Mouse (Mus musculus): Measurements from ENCODE around the gene Tmem97. TPM values are rescaled to one million over a fixed set of nuclear protein-coding genes. Genes with fewer than 3 reads are reported as not detected.

The Tmem97 gene
- polyA plus RNA-seq, 1 experiment from 2014 or later = 46.0 TPM

DNA sequence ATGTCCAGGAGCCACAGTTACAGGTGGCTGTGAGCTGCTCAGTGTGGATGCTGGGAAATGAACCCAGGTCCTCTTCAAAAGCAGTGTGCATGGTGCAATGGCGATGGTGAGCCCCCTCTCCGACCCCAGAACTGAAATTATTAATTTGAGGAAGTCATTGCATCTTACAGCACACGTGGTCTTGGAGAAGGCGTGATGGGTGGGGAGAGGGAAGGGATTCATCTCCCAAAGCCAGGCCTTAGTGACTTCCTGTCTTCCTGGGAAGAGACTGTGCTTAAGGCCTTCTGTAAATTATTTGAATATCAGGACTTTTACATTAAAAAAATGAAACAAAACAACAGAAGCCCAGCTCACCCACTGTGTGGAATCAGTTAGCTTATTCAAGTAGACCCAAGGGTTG lies 5.5 kb upstream of the Tmem97 start:
- H3K36me3 ChIP-seq (ENCODE audit: insufficient read depth, low read length) = no peaks in the 10 kb centered on the region
- H3K27me3 ChIP-seq (replicated peaks; ENCODE audit: insufficient read depth, low read length) = no peaks in the 10 kb centered on the region
- no peaks in the 10 kb centered on the region for H3K4me1 ChIP-seq (ENCODE audit: insufficient read depth, low read depth, low read length)
- ATAC-seq = no peak
- no peak for DNase-seq (ENCODE audit: low spot score)
- 58% methylated on average over 4 of the region's 4 CpGs for WGBS
- no peaks in the 10 kb centered on the region for H3K9me3 ChIP-seq (ENCODE audit: low read length)
- H3K4me3 ChIP-seq (ENCODE audit: low read depth, low read length) = no peak overlapping the region
- no peak overlapping the region for H3K4me2 ChIP-seq (replicated peaks; ENCODE audit: low read depth, low read length)
- no peak overlapping the region for H3K27ac ChIP-seq (ENCODE audit: low read length)
- TF ChIP-seq CTCF (IDR thresholded peaks at IDR 0.05) (no peak), EP300 (IDR thresholded peaks at IDR 0.05) (no peak)
- H3K9ac ChIP-seq (replicated peaks; ENCODE audit: low read depth) = no peak overlapping the region

DNA sequence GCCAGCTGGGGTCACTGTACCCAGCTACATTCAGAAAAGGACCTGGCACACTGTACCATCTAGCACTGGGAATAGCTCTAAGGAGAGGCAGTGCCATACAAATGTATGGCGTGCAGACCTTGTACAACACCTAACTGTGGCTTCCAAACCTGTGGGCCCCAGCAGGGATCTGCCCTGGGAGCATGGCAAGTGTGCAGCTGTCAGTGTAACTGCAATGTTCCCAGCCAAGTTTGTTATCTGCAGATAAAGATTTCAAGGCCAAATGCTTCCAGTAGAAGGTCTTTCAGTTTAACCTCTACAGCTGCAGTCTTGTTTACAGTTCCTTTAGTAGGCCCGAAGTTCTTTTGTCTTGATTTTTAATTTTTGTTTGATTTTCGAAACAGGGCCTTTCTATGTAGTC lies 5.0 kb upstream of the Tmem97 start:
- Histone ChIP-seq H3K27me3 (replicated peaks; ENCODE audit: insufficient read depth, low read length) (no peaks in the 10 kb centered on the region), H3K9me3 (ENCODE audit: low read length) (no peaks in the 10 kb centered on the region), H3K4me1 (ENCODE audit: insufficient read depth, low read depth, low read length) (no peaks in the 10 kb centered on the region), H3K9ac (replicated peaks; ENCODE audit: low read depth) (no peak overlapping the region), H3K36me3 (ENCODE audit: insufficient read depth, low read length) (no peaks in the 10 kb centered on the region), H3K4me2 (replicated peaks; ENCODE audit: low read depth, low read length) (no peak overlapping the region), H3K27ac (ENCODE audit: low read length) (no peak overlapping the region), H3K4me3 (ENCODE audit: low read depth, low read length) (no peak overlapping the region)
- WGBS = 62% methylated on average over 3 of the region's 3 CpGs
- TF ChIP-seq CTCF (IDR thresholded peaks at IDR 0.05) = no peak
- no peak for TF ChIP-seq EP300 (IDR thresholded peaks at IDR 0.05)
- DNase-seq (ENCODE audit: low spot score) (no peak), ATAC-seq (no peak)

GRCm38 (mm10) chr11:78551059-78551398 lies 452 bp upstream of the Tmem97 start:
- H3K9me3 ChIP-seq (ENCODE audit: low read length) = no peaks in the 10 kb centered on the region
- H3K4me2 ChIP-seq (replicated peaks; ENCODE audit: low read depth, low read length) = peak overlapping the region; percentile 75
- ATAC-seq (0 out of 2 replicates have a peak, but pooled peaks have one; percentile 1), DNase-seq (ENCODE audit: low spot score) (no peak)
- H3K27me3 ChIP-seq (replicated peaks; ENCODE audit: insufficient read depth, low read length) = no peaks in the 10 kb centered on the region
- peak overlapping the region; percentile 57; the same call in 1 of the 2 replicates for H3K4me3 ChIP-seq (ENCODE audit: low read depth, low read length)
- peaks cover 2% of the 10 kb centered on the region; the same call in 1 of the 2 replicates for H3K4me1 ChIP-seq (ENCODE audit: insufficient read depth, low read depth, low read length)
- no peaks in the 10 kb centered on the region for H3K36me3 ChIP-seq (ENCODE audit: insufficient read depth, low read length)
- H3K9ac ChIP-seq (replicated peaks; ENCODE audit: low read depth) = no peak overlapping the region
- no peak overlapping the region for H3K27ac ChIP-seq (ENCODE audit: low read length)
- TF ChIP-seq EP300 (IDR thresholded peaks at IDR 0.05) (no peak), CTCF (IDR thresholded peaks at IDR 0.05) (no peak)
- WGBS = 30% methylated on average over 6 of the region's 6 CpGs

GRCm38 (mm10) chr11:78549491-78549987 lies 1.0 kb downstream of the Tmem97 start:
- H3K4me3 ChIP-seq (ENCODE audit: low read depth, low read length) = peak overlapping the region; percentile 57
- no peak for DNase-seq (ENCODE audit: low spot score)
- H3K4me1 ChIP-seq (ENCODE audit: insufficient read depth, low read depth, low read length) = peaks cover 2% of the 10 kb centered on the region; the same call in 1 of the 2 replicates
- peak overlapping the region; percentile 75 for H3K4me2 ChIP-seq (replicated peaks; ENCODE audit: low read depth, low read length)
- WGBS = 4% methylated on average over 5 of the region's 5 CpGs
- H3K9me3 ChIP-seq (ENCODE audit: low read length) = no peaks in the 10 kb centered on the region
- no peak for ATAC-seq
- H3K27me3 ChIP-seq (replicated peaks; ENCODE audit: insufficient read depth, low read length) = no peaks in the 10 kb centered on the region
- H3K27ac ChIP-seq (ENCODE audit: low read length) = 0 out of 2 replicates have a peak overlapping the region, but pooled peaks have one; percentile 11
- no peaks in the 10 kb centered on the region for H3K36me3 ChIP-seq (ENCODE audit: insufficient read depth, low read length)
- 0 out of 2 replicates have a peak overlapping the region, but pooled peaks have one; percentile 8 for H3K9ac ChIP-seq (replicated peaks; ENCODE audit: low read depth)
- no peak for TF ChIP-seq EP300 (IDR thresholded peaks at IDR 0.05)
- TF ChIP-seq CTCF (IDR thresholded peaks at IDR 0.05) = no peak

DNA sequence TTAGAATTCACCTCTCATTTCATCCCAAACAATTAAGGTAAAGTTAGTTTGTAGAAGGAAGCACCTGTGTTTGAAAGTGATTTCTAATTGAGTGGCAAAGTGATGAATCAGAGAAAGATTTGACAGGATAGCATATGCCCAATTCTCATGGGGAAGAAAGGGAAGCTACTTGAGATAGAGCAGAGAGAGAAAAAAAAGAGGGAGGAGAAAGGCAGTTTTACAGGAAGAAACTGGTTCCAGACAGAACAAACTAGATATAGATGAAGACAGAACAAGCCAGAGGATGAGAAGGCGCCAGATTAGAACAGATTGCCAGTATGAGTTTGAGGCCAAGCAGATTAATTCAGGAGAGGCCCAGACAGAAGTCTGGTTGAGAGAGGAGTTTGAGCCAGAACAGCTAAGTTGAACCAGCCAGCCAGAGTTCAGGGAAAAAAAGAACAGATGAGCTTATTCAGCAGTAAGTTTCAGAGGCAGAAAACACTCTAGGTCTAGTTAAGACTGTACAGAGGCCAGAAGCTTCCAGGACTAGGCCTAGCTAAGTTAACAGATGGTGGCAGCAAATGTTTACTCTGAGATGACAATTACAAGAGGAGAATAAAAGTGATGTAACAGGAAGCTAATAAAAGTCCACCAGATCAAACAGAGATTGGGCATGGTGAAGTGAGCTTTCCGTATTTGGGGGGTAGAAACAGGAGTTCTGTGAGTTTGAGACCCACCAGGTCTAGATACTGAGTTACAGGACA lies 2.7 kb downstream of the Tmem97 start:
- Histone ChIP-seq H3K9me3 (ENCODE audit: low read length) (no peaks in the 10 kb centered on the region), H3K9ac (replicated peaks; ENCODE audit: low read depth) (no peak overlapping the region; the same call in 1 of the 2 replicates), H3K4me1 (ENCODE audit: insufficient read depth, low read depth, low read length) (peaks cover 2% of the 10 kb centered on the region; the same call in 1 of the 2 replicates), H3K27me3 (replicated peaks; ENCODE audit: insufficient read depth, low read length) (no peaks in the 10 kb centered on the region), H3K27ac (ENCODE audit: low read length) (no peak overlapping the region), H3K36me3 (ENCODE audit: insufficient read depth, low read length) (peaks cover 3% of the 10 kb centered on the region; the same call in 1 of the 2 replicates), H3K4me2 (replicated peaks; ENCODE audit: low read depth, low read length) (no peak overlapping the region), H3K4me3 (ENCODE audit: low read depth, low read length) (no peak overlapping the region)
- ATAC-seq (no peak), DNase-seq (ENCODE audit: low spot score) (peak; percentile 21)
- TF ChIP-seq EP300 (IDR thresholded peaks at IDR 0.05) (no peak), CTCF (IDR thresholded peaks at IDR 0.05) (no peak)
- WGBS = 70% methylated on average over 2 of the region's 2 CpGs

DNA sequence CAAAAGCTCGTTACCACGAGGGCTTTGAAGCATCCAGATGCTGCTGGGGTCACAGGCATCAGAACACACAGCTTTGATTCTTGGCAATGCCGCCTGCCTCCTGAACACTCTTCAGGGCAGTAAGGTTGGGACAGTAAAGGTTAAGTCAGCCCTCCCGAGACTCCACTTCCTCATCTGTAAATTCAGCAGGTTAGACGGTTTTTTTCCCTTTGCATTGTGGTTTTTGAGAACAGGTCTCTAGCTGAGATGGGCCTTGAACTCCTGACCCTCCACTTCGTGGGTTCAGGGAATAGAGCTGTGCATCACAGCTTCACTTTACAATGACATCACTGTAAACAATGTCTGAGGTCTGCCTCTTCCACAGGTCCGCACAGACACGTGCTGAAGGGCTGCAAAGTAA lies 5.4 kb downstream of the Tmem97 start:
- no peak overlapping the region for H3K27ac ChIP-seq (ENCODE audit: low read length)
- H3K4me1 ChIP-seq (ENCODE audit: insufficient read depth, low read depth, low read length) = peaks cover 2% of the 10 kb centered on the region; the same call in 1 of the 2 replicates
- peaks cover 13% of the 10 kb centered on the region; the same call in 1 of the 2 replicates for H3K36me3 ChIP-seq (ENCODE audit: insufficient read depth, low read length)
- H3K4me3 ChIP-seq (ENCODE audit: low read depth, low read length) = no peak overlapping the region
- H3K4me2 ChIP-seq (replicated peaks; ENCODE audit: low read depth, low read length) = no peak overlapping the region
- DNase-seq (ENCODE audit: low spot score) (no peak), ATAC-seq (no peak)
- H3K27me3 ChIP-seq (replicated peaks; ENCODE audit: insufficient read depth, low read length) = no peaks in the 10 kb centered on the region
- WGBS = 48% methylated on average over 8 of the region's 8 CpGs
- no peaks in the 10 kb centered on the region for H3K9me3 ChIP-seq (ENCODE audit: low read length)
- no peak overlapping the region for H3K9ac ChIP-seq (replicated peaks; ENCODE audit: low read depth)
- TF ChIP-seq CTCF (IDR thresholded peaks at IDR 0.05) = no peak
- no peak for TF ChIP-seq EP300 (IDR thresholded peaks at IDR 0.05)
